Mouse (Mus musculus) neutrophil, adult 59 days (primary cell): Measurements from ENCODE around the gene Vmn2r43. TPM values are rescaled to one million over a fixed set of nuclear protein-coding genes. Genes with fewer than 3 reads are reported as not detected.

Source experiments
- total RNA-seq, 2 experiments: library from RNA; stranded (reverse); gene quantifications; 1 replicate in 1 of 2; 2 replicates in 1 of 2; pipeline ENCODE4 v1.2.4; 2023

Gene Vmn2r43
- not detected for total RNA-seq

DNA sequence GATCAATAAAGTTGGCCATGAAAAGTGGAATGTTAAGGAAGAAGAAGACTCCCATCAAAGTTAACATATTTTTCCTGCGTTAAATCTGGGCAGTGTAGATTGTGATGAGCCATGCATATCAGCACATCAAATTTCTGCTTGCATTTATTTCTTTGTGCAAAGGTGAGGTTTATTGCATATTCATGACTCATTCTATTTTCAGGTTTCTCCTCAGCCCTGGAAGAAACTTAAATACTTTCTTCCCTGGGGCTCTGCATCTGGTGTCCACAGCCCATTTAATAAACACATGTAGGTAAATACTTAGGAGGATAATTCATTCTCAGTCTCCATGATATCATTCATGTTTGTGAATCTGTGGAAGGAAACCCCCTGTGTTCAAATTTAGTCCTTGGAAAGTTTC, at the start of gene Vmn2r43:
Vmn2r43 (minus strand) TSS at position 101 of the 400 bp plus-strand sequence.

DNA sequence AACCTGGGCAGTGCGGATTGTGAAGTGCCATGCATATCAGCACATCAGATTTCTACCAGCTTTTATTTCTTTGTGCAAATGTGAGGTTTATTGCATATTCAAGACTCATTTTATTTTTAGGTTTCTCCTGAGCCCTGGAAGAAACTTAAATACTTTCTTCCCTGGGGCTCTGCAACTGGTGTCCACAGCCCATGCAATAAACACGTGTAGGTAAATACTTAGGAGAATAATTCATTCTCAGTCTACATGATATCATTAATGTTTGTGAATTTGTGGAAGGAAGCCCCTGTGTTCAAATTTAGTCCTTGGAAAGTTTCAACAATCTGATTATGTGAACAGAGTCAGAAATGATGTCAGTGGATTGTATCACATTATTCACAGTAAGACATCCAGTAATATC, 60.2 kb downstream of the Vmn2r43 start, which contains the start of gene Vmn2r42:
Vmn2r42 (minus strand) TSS at position 101 of the 400 bp plus-strand sequence.

Other genes with a start within 250 kb of the Vmn2r43 start
- gene Vmn2r41, start 98.9 kb downstream of the Vmn2r43 start, total RNA-seq: not detected
- gene Vmn2r42, start 60.3 kb downstream of the Vmn2r43 start, total RNA-seq: not detected
- not detected for gene Vmn2r44, start 122.7 kb upstream of the Vmn2r43 start, total RNA-seq
- gene Vmn2r45, start 228.5 kb upstream of the Vmn2r43 start, total RNA-seq: not detected